Mouse (Mus musculus): ENCODE results near the gene Dvl2. TPM values are rescaled to one million over a fixed set of nuclear protein-coding genes. Genes with fewer than 3 reads are reported as not detected.
A peak's percentile ranks its signal among the peaks of the same experiment; 100 is the strongest.

Dvl2 gene
- polyA plus RNA-seq, 1 experiment: 0.48 TPM

DNA sequence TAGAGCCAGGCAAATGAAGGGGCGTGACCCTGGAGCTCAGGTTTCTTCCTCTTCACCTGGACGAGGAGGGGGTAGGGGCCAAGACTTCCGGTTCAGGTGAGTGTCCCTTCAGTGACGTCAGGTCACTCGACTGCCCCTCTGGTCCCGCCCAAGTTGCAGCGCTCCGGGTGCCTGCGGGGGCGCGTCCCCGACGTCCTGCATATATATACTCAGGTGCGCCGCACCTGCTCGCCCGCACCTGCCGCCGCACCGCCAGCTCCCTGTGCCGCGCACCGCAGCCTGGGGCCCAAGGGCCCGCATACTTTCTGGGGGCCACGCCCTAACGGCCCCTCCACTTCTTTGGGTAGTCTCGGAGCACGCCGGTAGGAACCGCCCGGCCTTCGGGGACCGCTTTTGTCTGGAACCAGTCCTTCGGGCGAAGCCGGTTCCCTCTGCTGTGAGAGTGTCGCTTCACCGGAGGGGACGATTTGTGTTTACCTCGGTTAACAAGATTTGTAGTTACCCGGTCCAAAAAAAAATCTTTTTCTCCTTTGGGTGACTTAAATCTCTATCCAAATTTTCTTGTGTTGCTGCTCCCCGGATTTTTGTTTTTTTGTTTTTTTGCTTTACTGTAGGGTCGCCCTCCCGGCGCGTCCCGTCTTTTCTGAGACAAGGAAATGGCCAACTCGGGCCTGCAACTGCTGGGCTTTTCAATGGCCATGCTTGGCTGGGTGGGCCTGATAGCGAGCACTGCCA, 35.0 kb upstream of the Dvl2 start:
- Histone ChIP-seq H3K4me3 (replicated peaks) (peak overlapping the region; percentile 39), H3K9me3 (ENCODE audit: control insufficient read depth, low read length) (peaks cover 27% of the 10 kb centered on the region), H3K4me1 (ENCODE audit: control insufficient read depth) (peaks cover 17% of the 10 kb centered on the region), H3K27me3 (ENCODE audit: control insufficient read depth) (peaks cover 78% of the 10 kb centered on the region), H3K36me3 (ENCODE audit: control insufficient read depth) (peaks cover 26% of the 10 kb centered on the region)
- TF ChIP-seq GATA1 (IDR thresholded peaks at IDR 0.05; ENCODE audit: low read length): no peak
- TF ChIP-seq TAL1 (IDR thresholded peaks at IDR 0.05; ENCODE audit: low read length): no peak

GRCm38 (mm10) chr11:69966006-69966859, 34.2 kb upstream of the Dvl2 start:
- TF ChIP-seq TAL1 (IDR thresholded peaks at IDR 0.05; ENCODE audit: low read length) (no peak), GATA1 (IDR thresholded peaks at IDR 0.05; ENCODE audit: low read length) (no peak)
- peaks cover 30% of the 10 kb centered on the region for H3K36me3 ChIP-seq (ENCODE audit: control insufficient read depth)
- H3K4me3 ChIP-seq (replicated peaks): peak overlapping the region; percentile 39
- H3K9me3 ChIP-seq (ENCODE audit: control insufficient read depth, low read length): peaks cover 27% of the 10 kb centered on the region
- peaks cover 70% of the 10 kb centered on the region for H3K27me3 ChIP-seq (ENCODE audit: control insufficient read depth)
- peaks cover 17% of the 10 kb centered on the region for H3K4me1 ChIP-seq (ENCODE audit: control insufficient read depth)

- Histone ChIP-seq H3K9me3 (ENCODE audit: control insufficient read depth, low read length) (peaks cover 27% of the 10 kb centered on the region), H3K27me3 (ENCODE audit: control insufficient read depth) (peaks cover 62% of the 10 kb centered on the region), H3K36me3 (ENCODE audit: control insufficient read depth) (peaks cover 38% of the 10 kb centered on the region), H3K4me3 (replicated peaks) (peak overlapping the region; percentile 39), H3K4me1 (ENCODE audit: control insufficient read depth) (peaks cover 17% of the 10 kb centered on the region)
- TF ChIP-seq GATA1 (IDR thresholded peaks at IDR 0.05; ENCODE audit: low read length) (no peak), TAL1 (IDR thresholded peaks at IDR 0.05; ENCODE audit: low read length) (no peak)
Observed at GRCm38 (mm10) chr11:69966860-69967517, 33.4 kb upstream of the Dvl2 start.

GRCm38 (mm10) chr11:69968793-69969192, 31.6 kb upstream of the Dvl2 start:
- no peak for TF ChIP-seq GATA1 (IDR thresholded peaks at IDR 0.05; ENCODE audit: low read length)
- TF ChIP-seq TAL1 (IDR thresholded peaks at IDR 0.05; ENCODE audit: low read length): no peak
- peaks cover 55% of the 10 kb centered on the region for H3K36me3 ChIP-seq (ENCODE audit: control insufficient read depth)
- H3K9me3 ChIP-seq (ENCODE audit: control insufficient read depth, low read length): peaks cover 24% of the 10 kb centered on the region
- peaks cover 44% of the 10 kb centered on the region for H3K27me3 ChIP-seq (ENCODE audit: control insufficient read depth)
- peaks cover 17% of the 10 kb centered on the region for H3K4me1 ChIP-seq (ENCODE audit: control insufficient read depth)
- no peak overlapping the region for H3K4me3 ChIP-seq (replicated peaks)

- Histone ChIP-seq H3K36me3 (ENCODE audit: control insufficient read depth) (peaks cover 69% of the 10 kb centered on the region), H3K9me3 (ENCODE audit: control insufficient read depth, low read length) (peaks cover 16% of the 10 kb centered on the region), H3K27me3 (ENCODE audit: control insufficient read depth) (peaks cover 30% of the 10 kb centered on the region), H3K4me3 (replicated peaks) (no peak overlapping the region), H3K4me1 (ENCODE audit: control insufficient read depth) (peaks cover 16% of the 10 kb centered on the region)
- no peak for TF ChIP-seq TAL1 (IDR thresholded peaks at IDR 0.05; ENCODE audit: low read length)
- TF ChIP-seq GATA1 (IDR thresholded peaks at IDR 0.05; ENCODE audit: low read length): no peak
Observed at GRCm38 (mm10) chr11:69970222-69970621, 30.2 kb upstream of the Dvl2 start.

- peaks cover 75% of the 10 kb centered on the region for H3K36me3 ChIP-seq (ENCODE audit: control insufficient read depth)
- peaks cover 24% of the 10 kb centered on the region for H3K27me3 ChIP-seq (ENCODE audit: control insufficient read depth)
- peaks cover 12% of the 10 kb centered on the region for H3K4me1 ChIP-seq (ENCODE audit: control insufficient read depth)
- no peak for TF ChIP-seq GATA1 (IDR thresholded peaks at IDR 0.05; ENCODE audit: low read length)
- no peak for TF ChIP-seq TAL1 (IDR thresholded peaks at IDR 0.05; ENCODE audit: low read length)
- H3K4me3 ChIP-seq (replicated peaks): no peak overlapping the region
- peaks cover 13% of the 10 kb centered on the region for H3K9me3 ChIP-seq (ENCODE audit: control insufficient read depth, low read length)
Observed at GRCm38 (mm10) chr11:69970775-69971174, 29.6 kb upstream of the Dvl2 start.

- Histone ChIP-seq H3K4me1 (ENCODE audit: control insufficient read depth) (peaks cover 13% of the 10 kb centered on the region), H3K36me3 (ENCODE audit: control insufficient read depth) (peaks cover 82% of the 10 kb centered on the region), H3K4me3 (replicated peaks) (no peak overlapping the region), H3K27me3 (ENCODE audit: control insufficient read depth) (no peaks in the 10 kb centered on the region), H3K9me3 (ENCODE audit: control insufficient read depth, low read length) (no peaks in the 10 kb centered on the region)
- TF ChIP-seq GATA1 (IDR thresholded peaks at IDR 0.05; ENCODE audit: low read length): no peak
- no peak for TF ChIP-seq TAL1 (IDR thresholded peaks at IDR 0.05; ENCODE audit: low read length)
Observed at GRCm38 (mm10) chr11:69974907-69975306, 25.5 kb upstream of the Dvl2 start.

DNA sequence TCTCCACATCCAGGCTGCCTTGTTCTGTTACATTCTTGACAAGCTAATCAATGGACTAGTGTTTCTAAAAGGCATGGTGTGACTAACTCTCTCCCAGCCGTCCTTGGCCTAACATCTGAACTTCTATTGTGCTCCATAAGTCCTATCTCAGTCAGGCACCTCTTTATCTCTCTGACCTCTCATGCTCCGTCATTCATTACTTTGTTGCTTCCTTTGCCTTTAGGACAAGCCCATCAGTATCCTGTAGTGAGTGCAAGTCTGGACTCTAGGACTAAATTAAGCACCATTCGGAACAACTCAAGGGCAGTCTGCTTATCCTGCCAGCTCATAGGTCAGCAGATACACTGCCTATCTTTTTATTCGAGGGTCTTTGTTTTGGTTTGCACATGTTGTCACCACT, 24.1 kb upstream of the Dvl2 start:
- peaks cover 21% of the 10 kb centered on the region for H3K4me1 ChIP-seq (ENCODE audit: control insufficient read depth)
- no peak overlapping the region for H3K4me3 ChIP-seq (replicated peaks)
- H3K27me3 ChIP-seq (ENCODE audit: control insufficient read depth): no peaks in the 10 kb centered on the region
- H3K36me3 ChIP-seq (ENCODE audit: control insufficient read depth): peaks cover 73% of the 10 kb centered on the region
- TF ChIP-seq TAL1 (IDR thresholded peaks at IDR 0.05; ENCODE audit: low read length) (no peak), GATA1 (IDR thresholded peaks at IDR 0.05; ENCODE audit: low read length) (no peak)
- H3K9me3 ChIP-seq (ENCODE audit: control insufficient read depth, low read length): no peaks in the 10 kb centered on the region

- TF ChIP-seq GATA1 (IDR thresholded peaks at IDR 0.05; ENCODE audit: low read length): peak; percentile 81
- no peak for TF ChIP-seq TAL1 (IDR thresholded peaks at IDR 0.05; ENCODE audit: low read length)
- Histone ChIP-seq H3K4me1 (ENCODE audit: control insufficient read depth) (peaks cover 52% of the 10 kb centered on the region), H3K36me3 (ENCODE audit: control insufficient read depth) (peaks cover 61% of the 10 kb centered on the region), H3K27me3 (ENCODE audit: control insufficient read depth) (no peaks in the 10 kb centered on the region), H3K9me3 (ENCODE audit: control insufficient read depth, low read length) (no peaks in the 10 kb centered on the region), H3K4me3 (replicated peaks) (peak overlapping the region; percentile 94)
Observed at GRCm38 (mm10) chr11:69979827-69980195, 20.6 kb upstream of the Dvl2 start.
